In the genomic region with DNA sequence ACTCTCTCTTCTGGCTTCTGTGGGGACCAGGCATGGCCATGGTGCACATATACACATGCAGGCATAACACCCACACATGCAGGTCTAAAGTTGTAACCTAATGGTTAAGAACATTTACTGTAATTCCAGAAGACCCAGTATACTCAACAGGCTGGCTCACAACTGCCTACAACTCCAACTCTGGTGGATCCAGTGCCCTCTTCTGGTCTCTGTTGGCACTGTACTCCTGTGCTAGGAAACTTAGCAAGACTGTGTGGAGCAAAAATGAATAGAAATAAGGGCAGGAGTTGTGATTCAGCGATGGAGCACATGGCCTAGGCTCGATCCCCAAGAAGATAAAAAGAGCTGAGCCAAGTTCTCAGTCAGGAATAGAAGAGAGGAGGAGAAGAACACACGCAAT, we compare ENCODE assay signal across 14 mouse cellular contexts. TPM values are rescaled to one million over a fixed set of nuclear protein-coding genes. Genes with fewer than 3 reads are reported as not detected.
A peak's percentile ranks its signal among the peaks of the same experiment; 100 is the strongest.
DNase-seq lines count a peak whose midpoint lies in the region; ATAC-seq and TF ChIP-seq lines count a peak whose summit lies in the region.
"Had no signal": no experiment of that assay in that cellular context is flagged by ENCODE, and none has a peak within 500 bp of the region (broad histone marks: within the 10 kb centered on the region; RNA-seq: fewer than 3 reads in every experiment).

No protein-coding gene starts in this region.

- TF ChIP-seq CTCF in liver, adult 2 months (IDR thresholded peaks at IDR 0.05; ENCODE audit: low read depth, low read length) = peak; percentile 59

- DNase-seq in adrenal gland, postnatal 36 days = peak; percentile 9 to 14
- no peak for DNase-seq in adrenal gland, adult 8-10 months
- DNase-seq in liver, adult 2 months (ENCODE audit: extremely low read depth, low read depth, low spot score) = peak; percentile 66
- DNase-seq in liver, embryonic 11.5 days (ENCODE audit: low spot score) = no peak
- peak; percentile 64 for DNase-seq in ZHBTc4 (ENCODE audit: low read depth, low spot score)
- no peak for DNase-seq in left cerebral cortex, postnatal 14 days (ENCODE audit: low spot score in 2 of 2)
- DNase-seq in right cerebral cortex, postnatal 25 days = no peak
- DNase-seq: adrenal gland, adult 2 months; B cell, adult 2 months; cerebellum, adult 9-10 months had no signal

- TF ChIP-seq POLR2A in liver, adult 2 months (IDR thresholded peaks at IDR 0.05; ENCODE audit: extremely low read depth, insufficient read depth, low read length) = no peak

- H3K36me3 ChIP-seq in liver, adult 2 months (ENCODE audit: control insufficient read depth, insufficient read depth, low read length) = no peaks in the 10 kb centered on the region
- no peaks in the 10 kb centered on the region for H3K36me3 ChIP-seq in liver, embryonic 11.5 days (ENCODE audit: control insufficient read depth, insufficient read depth, low read length)
- H3K36me3 ChIP-seq: limb, embryonic 13.5 days; midbrain, embryonic 12.5 days had no signal

- no peaks in the 10 kb centered on the region for H3K27me3 ChIP-seq in liver, adult 2 months (ENCODE audit: control insufficient read depth, insufficient read depth, low read length)
- no peaks in the 10 kb centered on the region for H3K27me3 ChIP-seq in liver, embryonic 11.5 days (replicated peaks; ENCODE audit: control insufficient read depth, insufficient read depth, low read length)
- H3K27me3 ChIP-seq: limb, embryonic 13.5 days; midbrain, embryonic 12.5 days had no signal

- H3K9ac ChIP-seq in liver, adult 2 months (ENCODE audit: low read depth, low read length) = no peak overlapping the region
- no peak overlapping the region for H3K9ac ChIP-seq in liver, embryonic 11.5 days (ENCODE audit: low read depth, low read length)
- H3K9ac ChIP-seq: limb, embryonic 13.5 days; midbrain, embryonic 12.5 days had no signal

- no peak overlapping the region for H3K27ac ChIP-seq in liver, adult 2 months (replicated peaks; ENCODE audit: insufficient read depth, low read depth, low read length)
- H3K27ac ChIP-seq in liver, embryonic 11.5 days (ENCODE audit: low read depth, low read length) = no peak overlapping the region
- H3K27ac ChIP-seq: limb, embryonic 13.5 days; midbrain, embryonic 12.5 days had no signal

- no peaks in the 10 kb centered on the region for H3K9me3 ChIP-seq in liver, embryonic 11.5 days (ENCODE audit: control insufficient read depth, low read length)
- H3K9me3 ChIP-seq: limb, embryonic 13.5 days; midbrain, embryonic 12.5 days had no signal

- WGBS in liver, adult 2 months = 74% methylated on average over 3 of the region's 3 CpGs
- 68% methylated on average over 3 of the region's 3 CpGs for WGBS in liver, embryonic 11.5 days

- intact Hi-C loops in left cerebral cortex, postnatal 14 days (cut with DNase I) = no loop called here

- H3K79me2 ChIP-seq in liver, adult 2 months (ENCODE audit: control insufficient read depth, insufficient read depth, low read length) = no peaks in the 10 kb centered on the region

- no peaks in the 10 kb centered on the region for H3K4me1 ChIP-seq in liver, adult 2 months (ENCODE audit: control insufficient read depth, insufficient read depth, low read length)
- H3K4me1 ChIP-seq in liver, embryonic 11.5 days (replicated peaks; ENCODE audit: control insufficient read depth, insufficient read depth, low read length) = no peaks in the 10 kb centered on the region
- H3K4me1 ChIP-seq: limb, embryonic 13.5 days; midbrain, embryonic 12.5 days had no signal

- H3K4me2 ChIP-seq in liver, embryonic 11.5 days = no peak overlapping the region
- H3K4me2 ChIP-seq: limb, embryonic 13.5 days; midbrain, embryonic 12.5 days had no signal

- ATAC-seq in liver, embryonic 11.5 days (replicated peaks; ENCODE audit: low FRiP score) = no peak
- peak; percentile 78 for ATAC-seq in megakaryocyte progenitor cell, adult 5-6 weeks (replicated peaks; ENCODE audit: poor library complexity)

- no peak overlapping the region for H3K4me3 ChIP-seq in liver, adult 2 months (ENCODE audit: insufficient read depth, low read depth, low read length)
- no peak overlapping the region for H3K4me3 ChIP-seq in liver, embryonic 11.5 days (ENCODE audit: low read depth, low read length)
- H3K4me3 ChIP-seq: erythroblast, embryonic 14.5 days; limb, embryonic 13.5 days; midbrain, embryonic 12.5 days had no signal

RNA-seq across cellular contexts. Expression of gene Gnpnat1, which starts 4.9 kb away (rescaled TPM):
- total RNA-seq in adrenal gland, postnatal 36 days (2021) = 10 to 100 TPM; 31.1 to 35.8 TPM
- total RNA-seq in adrenal gland, adult 8-10 months (2022) = 10 to 100 TPM; 26.6 to 37.7 (median 31.8) TPM
- 115 and 121 TPM in 2 replicates for total RNA-seq in liver, adult 2 months (2014; rRNA removed)
- 23.5 and 30.6 TPM in 2 replicates for polyA plus RNA-seq in liver, adult 2 months (2012; rRNA removed)
- 49.7 and 51.5 TPM in 2 replicates for polyA plus RNA-seq in liver, embryonic 11.5 days (2014; fragmentation: Nextera tagmentation; extraction: Ambion mirVana)
- total RNA-seq in megakaryocyte progenitor cell, adult 5-6 weeks (2015) = 49.7 and 54.0 TPM in 2 replicates
- total RNA-seq in megakaryocyte progenitor cell, adult 5-6 weeks (2017) = 22.7 and 34.2 TPM in 2 replicates
- total RNA-seq in left cerebral cortex, postnatal 14 days (2021) = 10 to 100 TPM; 12.3 to 12.7 TPM
- polyA plus RNA-seq: erythroblast, embryonic 14.5 days had no signal

RNA-seq across cellular contexts. Expression of gene Styx, which starts 48.9 kb away (rescaled TPM):
- total RNA-seq in adrenal gland, postnatal 36 days (2021) = 10 to 100 TPM; 25.2 to 29.8 TPM
- 10 to 100 TPM; 20.7 to 25.4 (median 22.1) TPM for total RNA-seq in adrenal gland, adult 8-10 months (2022)
- total RNA-seq in liver, adult 2 months (2014; rRNA removed) = 5.3 and 6.1 TPM in 2 replicates
- 1.4 and 3.5 TPM in 2 replicates for polyA plus RNA-seq in liver, adult 2 months (2012; rRNA removed)
- polyA plus RNA-seq in liver, embryonic 11.5 days (2014; fragmentation: Nextera tagmentation; extraction: Ambion mirVana) = 40.1 and 46.9 TPM in 2 replicates
- total RNA-seq in megakaryocyte progenitor cell, adult 5-6 weeks (2015) = 44.6 and 51.5 TPM in 2 replicates
- 18.7 and 19.7 TPM in 2 replicates for total RNA-seq in megakaryocyte progenitor cell, adult 5-6 weeks (2017)
- 10 to 100 TPM; 14.7 to 16.8 TPM for total RNA-seq in left cerebral cortex, postnatal 14 days (2021)

Comparison
In these comparisons a context has a peak if more than half of its experiments do, and no peak if none do; other contexts are left out.
1. DNase-seq: peak in adrenal gland, postnatal 36 days (2 of 2), liver, adult 2 months (single experiment) and ZHBTc4 (single experiment); none in adrenal gland, adult 8-10 months (single experiment), liver, embryonic 11.5 days (single experiment), left cerebral cortex, postnatal 14 days (0 of 2) and right cerebral cortex, postnatal 25 days (single experiment).